Mouse (Mus musculus): Measurements from ENCODE around the gene Susd4.

- TF ChIP-seq CTCF (IDR thresholded peaks at IDR 0.05; ENCODE audit: extremely low read depth, insufficient read depth, insufficient read length, insufficient replicate concordance) (no peak), POLR2A (IDR thresholded peaks at IDR 0.05; ENCODE audit: low read depth, low read length) (no peak)
Measured at GRCm38 (mm10) chr1:182937486-182938120, 173.9 kb downstream of the Susd4 start.

Measured in spleen, adult 2 months (tissue).